Mouse (Mus musculus) testis, adult 2 months (tissue): ENCODE results near the gene Pbxip1. TPM values are rescaled to one million over a fixed set of nuclear protein-coding genes. Genes with fewer than 3 reads are reported as not detected.

Experiments
- H3K27ac ChIP-seq: fragments of 200-500 bp; 2 replicates; pipeline ENCODE4 v1.5.1; 2012; ENCODE audit warnings: low read depth, low read length; ENCODE audit not compliant: control insufficient read depth, insufficient read depth
- H3K27me3 ChIP-seq: fragments of 200-500 bp; 2 replicates; pipeline ENCODE4 v1.6.1; 2012; ENCODE audit warnings: mild to moderate bottlenecking, low read length, moderate library complexity; ENCODE audit not compliant: control insufficient read depth, insufficient read depth
- H3K36me3 ChIP-seq: fragments of 200-500 bp; 2 replicates; pipeline ENCODE4 v1.6.1; 2012; ENCODE audit warnings: mild to moderate bottlenecking, low read length; ENCODE audit not compliant: control insufficient read depth, insufficient read depth
- H3K4me1 ChIP-seq: fragments of 200-500 bp; 2 replicates; pipeline ENCODE4 v1.6.1; 2012; ENCODE audit warnings: low read length; ENCODE audit not compliant: control insufficient read depth, insufficient read depth
- H3K4me3 ChIP-seq: fragments of 200-500 bp; 2 replicates; pipeline ENCODE4 v1.5.1; 2012; ENCODE audit warnings: low read depth, mild to moderate bottlenecking, low read length, moderate library complexity, mixed read lengths; ENCODE audit not compliant: control insufficient read depth
- CTCF ChIP-seq: fragments of 200-500 bp; IDR thresholded peaks from 2 replicates; pipeline ENCODE4 v1.5.1; 2012; ENCODE audit warnings: low read depth, mild to moderate bottlenecking, inconsistent platforms, low read length, moderate library complexity; ENCODE audit not compliant: control insufficient read depth, insufficient read depth, insufficient replicate concordance
- POLR2A ChIP-seq: fragments of 200-500 bp; IDR thresholded peaks from 2 replicates; pipeline ENCODE4 v1.6.1; 2012; ENCODE audit warnings: low read depth, mild to moderate bottlenecking, inconsistent platforms, low read length, moderate library complexity; ENCODE audit not compliant: control insufficient read depth
- polyA plus RNA-seq: library from polyadenylated mRNA; depleted of rRNA; stranded (reverse); fragments of >200 nt; gene quantifications from 2 replicates; pipeline ENCODE4 v1.2.3, GENCODE M21; 2012

Gene Pbxip1
- polyA plus RNA-seq, 1 experiment, result 8.2 TPM

- Histone ChIP-seq H3K4me1 (peaks cover 11% of the 10 kb centered on the region), H3K4me3 (peak overlapping the region; percentile 97), H3K27ac (peak overlapping the region; percentile 80; the same call in 1 of the 2 replicates), H3K36me3 (peaks cover 1% of the 10 kb centered on the region; the same call in 1 of the 2 replicates), H3K27me3 (no peaks in the 10 kb centered on the region)
- no peak for TF ChIP-seq POLR2A
- TF ChIP-seq CTCF, result no peak
Measured at GRCm38 (mm10) chr3:89410864-89411263, 25.6 kb upstream of the Pbxip1 start.

GRCm38 (mm10) chr3:89411490-89412393, 24.8 kb upstream of the Pbxip1 start, which contains the start of gene Flad1:
Gene Flad1 (minus strand): TSS chr3:89411870.
- no peak for TF ChIP-seq POLR2A
- no peak for TF ChIP-seq CTCF
- no peaks in the 10 kb centered on the region for H3K27me3 ChIP-seq
- peaks cover 1% of the 10 kb centered on the region; the same call in 1 of the 2 replicates for H3K36me3 ChIP-seq
- peak within 1 kb of the TSS; percentile 97 for H3K4me3 ChIP-seq
- peak within 1 kb of the TSS; percentile 80 for H3K27ac ChIP-seq
- H3K4me1 ChIP-seq, result peaks cover 11% of the 10 kb centered on the region

GRCm38 (mm10) chr3:89416158-89416557, 20.3 kb upstream of the Pbxip1 start:
- Histone ChIP-seq H3K4me3 (no peak overlapping the region), H3K27me3 (no peaks in the 10 kb centered on the region), H3K4me1 (peaks cover 15% of the 10 kb centered on the region), H3K27ac (no peak overlapping the region), H3K36me3 (peaks cover 1% of the 10 kb centered on the region; the same call in 1 of the 2 replicates)
- TF ChIP-seq CTCF (no peak), POLR2A (no peak)

GRCm38 (mm10) chr3:89417131-89417530, 19.4 kb upstream of the Pbxip1 start:
- Histone ChIP-seq H3K27me3 (no peaks in the 10 kb centered on the region), H3K36me3 (peaks cover 1% of the 10 kb centered on the region; the same call in 1 of the 2 replicates), H3K27ac (peak overlapping the region; percentile 77), H3K4me3 (peak overlapping the region; percentile 94; the same call in 1 of the 2 replicates), H3K4me1 (peaks cover 23% of the 10 kb centered on the region)
- TF ChIP-seq CTCF (no peak), POLR2A (no peak)

- Histone ChIP-seq H3K27ac (peak overlapping the region; percentile 95), H3K27me3 (no peaks in the 10 kb centered on the region), H3K4me1 (peaks cover 24% of the 10 kb centered on the region), H3K36me3 (peaks cover 1% of the 10 kb centered on the region; the same call in 1 of the 2 replicates), H3K4me3 (peak overlapping the region; percentile 94)
- TF ChIP-seq POLR2A (no peak), CTCF (no peak)
Measured at GRCm38 (mm10) chr3:89417840-89418169, 18.7 kb upstream of the Pbxip1 start.

- Histone ChIP-seq H3K4me3 (peak within 1 kb of the TSS; percentile 94), H3K36me3 (peaks cover 1% of the 10 kb centered on the region; the same call in 1 of the 2 replicates), H3K4me1 (peaks cover 24% of the 10 kb centered on the region), H3K27ac (peak within 1 kb of the TSS; percentile 95), H3K27me3 (no peaks in the 10 kb centered on the region)
- TF ChIP-seq CTCF (no peak), POLR2A (peak; percentile 59)
Measured at GRCm38 (mm10) chr3:89418170-89418860, 18.2 kb upstream of the Pbxip1 start, which contains the start of the genes Cks1b and Shc1. Gene Cks1b (minus strand): TSS chr3:89418383. Gene Shc1 (plus strand): TSS chr3:89418443.

- Histone ChIP-seq H3K36me3 (peaks cover 1% of the 10 kb centered on the region), H3K4me1 (peaks cover 24% of the 10 kb centered on the region), H3K4me3 (peak overlapping the region; percentile 94), H3K27me3 (no peaks in the 10 kb centered on the region), H3K27ac (peak overlapping the region; percentile 95)
- no peak; the same call in 1 of the 2 replicates for TF ChIP-seq POLR2A
- TF ChIP-seq CTCF, result no peak
Measured at GRCm38 (mm10) chr3:89418861-89419250, 17.6 kb upstream of the Pbxip1 start.
